Mouse (Mus musculus) lung, embryonic 14.5 days (tissue): Measurements from ENCODE around the gene Tmem235. TPM values are rescaled to one million over a fixed set of nuclear protein-coding genes. Genes with fewer than 3 reads are reported as not detected.

Source experiments
- ATAC-seq: fragments of 200-750 bp; cut with Nextera tagmentation; 2 replicates; pipeline ENCODE4 v1.8.0; 2017; ENCODE audit warnings: mild to moderate bottlenecking, moderate TSS enrichment, moderate library complexity; ENCODE audit not compliant: insufficient read depth
- DNase-seq: peaks from one replicate; pipeline ENCODE4 v3.0.0-alpha.2; 2015
- H3K27ac ChIP-seq: fragments of 300-500 bp; sonication (generic); 2 replicates; pipeline ENCODE4 v1.5.1; 2014; ENCODE audit warnings: low read depth, mild to moderate bottlenecking, moderate library complexity
- H3K27me3 ChIP-seq: fragments of 300-500 bp; sonication (generic); 2 replicates; pipeline ENCODE4 v1.6.1; 2014; ENCODE audit warnings: low read length, control low read depth; ENCODE audit not compliant: insufficient read depth
- H3K36me3 ChIP-seq: fragments of 300-500 bp; sonication (generic); 2 replicates; pipeline ENCODE4 v1.6.1; 2014; ENCODE audit warnings: control low read depth; ENCODE audit not compliant: insufficient read depth
- H3K4me1 ChIP-seq: fragments of 300-500 bp; sonication (generic); 2 replicates; pipeline ENCODE4 v1.6.1; 2014; ENCODE audit warnings: antibody characterized with exemption, control low read depth; ENCODE audit not compliant: insufficient read depth
- H3K4me2 ChIP-seq: fragments of 300-500 bp; sonication (generic); 2 replicates; pipeline ENCODE4 v1.6.1; 2014; ENCODE audit warnings: mild to moderate bottlenecking
- H3K4me3 ChIP-seq: fragments of 300-500 bp; sonication (generic); 2 replicates; pipeline ENCODE4 v1.5.1; 2014; ENCODE audit warnings: low read depth, low read length
- H3K9ac ChIP-seq: fragments of 300-500 bp; sonication (generic); 2 replicates; pipeline ENCODE4 v1.6.1; 2014
- H3K9me3 ChIP-seq: fragments of 300-500 bp; sonication (generic); 2 replicates; pipeline ENCODE4 v1.6.1; 2016; ENCODE audit warnings: low read depth, low read length, control low read depth
- CTCF ChIP-seq: IDR thresholded peaks from 2 replicates; pipeline ENCODE4 v1.5.1; 2016; ENCODE audit warnings: antibody characterized with exemption, low read depth
- WGBS: fragments of 180-500 bp; shearing (Covaris S2); extraction: QIAGEN DNeasy Blood & Tissue Kit; methylation state at CpG from one replicate; pipeline ENCODE4 v1.1.7; 2014; 5-methylcytosine and 5-hydroxymethylcytosine counted together
- polyA plus RNA-seq: library from polyadenylated mRNA; unstranded; fragments of >200 nt; fragmentation: Nextera tagmentation; extraction: Ambion mirVana; gene quantifications from 2 replicates; pipeline ENCODE4 v1.2.1, GENCODE M21; 2014

Gene Tmem235
- polyA plus RNA-seq, 1 experiment from 2014 or later = not detected

DNA sequence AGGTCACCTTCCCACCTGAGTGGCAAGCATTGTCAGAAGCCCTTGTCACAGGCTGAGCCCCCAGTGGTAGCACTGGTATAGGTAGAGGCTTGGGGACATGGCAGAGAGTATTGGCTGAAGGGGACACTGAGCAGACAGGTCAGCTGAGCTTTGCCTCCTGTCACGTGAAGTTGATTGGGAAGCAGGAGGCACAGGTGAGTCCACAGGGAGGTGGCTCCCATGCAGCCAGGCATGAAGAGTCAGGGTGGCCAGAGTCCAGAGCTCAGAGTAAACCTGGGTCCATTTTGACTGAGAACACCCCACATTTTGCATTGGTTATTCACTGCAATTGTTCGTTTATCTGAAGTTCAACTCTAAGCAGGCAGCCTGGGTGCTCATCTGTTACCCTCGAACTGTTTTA is 7.7 kb upstream of the Tmem235 start:
- Histone ChIP-seq H3K4me3 (no peak overlapping the region), H3K9me3 (no peaks in the 10 kb centered on the region), H3K27ac (no peak overlapping the region), H3K4me1 (peaks cover 16% of the 10 kb centered on the region), H3K27me3 (no peaks in the 10 kb centered on the region), H3K36me3 (peaks cover 64% of the 10 kb centered on the region), H3K4me2 (no peak overlapping the region), H3K9ac (no peak overlapping the region)
- no peak for TF ChIP-seq CTCF
- no peak for DNase-seq
- WGBS = 72% methylated on average over 3 of the region's 3 CpGs
- no peak for ATAC-seq

DNA sequence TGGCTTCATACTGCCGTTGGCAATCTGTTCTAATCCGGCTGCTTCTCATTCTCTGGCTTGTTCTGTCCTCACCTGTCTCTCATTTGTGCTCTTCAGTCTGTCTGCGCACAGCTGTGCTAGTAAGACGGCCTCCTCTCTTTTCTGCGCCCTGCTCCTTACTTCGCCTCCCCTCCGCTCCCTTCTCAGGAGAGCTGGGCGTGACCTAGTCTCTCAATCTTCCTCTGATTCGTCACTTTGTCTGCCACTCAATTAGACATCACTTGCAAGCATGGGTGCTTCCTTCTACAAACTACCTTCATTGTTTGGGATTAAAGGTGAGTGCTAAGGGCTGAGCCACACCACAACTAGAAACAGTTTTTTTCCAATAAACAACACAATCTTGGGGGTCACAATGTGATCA is 6.3 kb upstream of the Tmem235 start:
- no peak overlapping the region for H3K9ac ChIP-seq
- H3K36me3 ChIP-seq = peaks cover 67% of the 10 kb centered on the region
- H3K27me3 ChIP-seq = no peaks in the 10 kb centered on the region
- no peak for ATAC-seq
- TF ChIP-seq CTCF = no peak
- WGBS = 89% methylated on average over 9 of the region's 9 CpGs
- no peak overlapping the region for H3K4me3 ChIP-seq
- H3K27ac ChIP-seq = no peak overlapping the region
- peaks cover 10% of the 10 kb centered on the region for H3K4me1 ChIP-seq
- no peaks in the 10 kb centered on the region for H3K9me3 ChIP-seq
- no peak for DNase-seq
- no peak overlapping the region for H3K4me2 ChIP-seq

- H3K27ac ChIP-seq = no peak overlapping the region
- 92% methylated on average over 5 of the region's 5 CpGs for WGBS
- no peak overlapping the region for H3K9ac ChIP-seq
- no peak for TF ChIP-seq CTCF
- peaks cover 7% of the 10 kb centered on the region for H3K27me3 ChIP-seq
- H3K4me3 ChIP-seq = no peak overlapping the region
- peaks cover 5% of the 10 kb centered on the region for H3K4me1 ChIP-seq
- H3K4me2 ChIP-seq = no peak overlapping the region
- no peaks in the 10 kb centered on the region for H3K9me3 ChIP-seq
- peaks cover 67% of the 10 kb centered on the region for H3K36me3 ChIP-seq
- no peak for DNase-seq
- no peak for ATAC-seq
These were observed 5.2 kb upstream of the Tmem235 start for GRCm38 (mm10) chr11:117855360-117855759.

GRCm38 (mm10) chr11:117855975-117856374 is 4.6 kb upstream of the Tmem235 start:
- no peak overlapping the region for H3K27ac ChIP-seq
- no peak overlapping the region for H3K4me2 ChIP-seq
- H3K4me1 ChIP-seq = 0 out of 2 replicates have a peak, but pooled peaks cover 1% of the 10 kb centered on the region
- no peak for TF ChIP-seq CTCF
- no peak overlapping the region for H3K9ac ChIP-seq
- peaks cover 14% of the 10 kb centered on the region for H3K27me3 ChIP-seq
- WGBS = 61% methylated on average over 1 of the region's 1 CpGs
- DNase-seq (no peak), ATAC-seq (no peak)
- H3K36me3 ChIP-seq = peaks cover 65% of the 10 kb centered on the region
- no peaks in the 10 kb centered on the region for H3K9me3 ChIP-seq
- H3K4me3 ChIP-seq = no peak overlapping the region

DNA sequence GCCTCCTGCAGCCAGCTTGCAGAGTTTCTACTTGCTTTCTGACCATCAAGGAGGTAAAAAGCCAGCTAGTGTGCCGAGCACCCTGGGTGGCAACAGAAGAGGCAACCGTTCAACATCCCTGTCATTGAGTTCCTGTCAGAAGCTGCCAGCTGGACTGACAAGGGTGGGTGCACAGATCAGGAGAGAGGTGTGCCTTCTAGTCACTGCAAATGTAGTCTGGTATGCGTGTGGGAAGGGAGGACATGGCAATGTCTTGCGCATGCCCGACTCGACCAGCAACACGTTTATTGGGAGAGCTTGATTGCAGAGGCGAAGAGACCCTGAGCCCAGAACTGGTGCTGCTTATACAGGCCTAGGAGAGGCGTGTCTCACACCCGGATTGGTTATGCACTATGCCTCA is 3.1 kb upstream of the Tmem235 start:
- Histone ChIP-seq H3K36me3 (peaks cover 55% of the 10 kb centered on the region), H3K4me1 (no peaks in the 10 kb centered on the region), H3K27me3 (peaks cover 20% of the 10 kb centered on the region), H3K9ac (no peak overlapping the region), H3K27ac (no peak overlapping the region), H3K9me3 (no peaks in the 10 kb centered on the region), H3K4me2 (no peak overlapping the region), H3K4me3 (no peak overlapping the region)
- DNase-seq = no peak
- ATAC-seq = no peak
- WGBS = 92% methylated on average over 10 of the region's 10 CpGs
- TF ChIP-seq CTCF = no peak

- Histone ChIP-seq H3K27me3 (peaks cover 23% of the 10 kb centered on the region), H3K4me2 (no peak overlapping the region), H3K9ac (no peak overlapping the region), H3K9me3 (no peaks in the 10 kb centered on the region), H3K4me1 (no peaks in the 10 kb centered on the region), H3K27ac (no peak overlapping the region), H3K36me3 (peaks cover 46% of the 10 kb centered on the region), H3K4me3 (no peak overlapping the region)
- no peak for DNase-seq
- no peak for ATAC-seq
- 64% methylated on average over 3 of the region's 3 CpGs for WGBS
- no peak for TF ChIP-seq CTCF
These were observed 2.2 kb upstream of the Tmem235 start for GRCm38 (mm10) chr11:117858392-117858791.

GRCm38 (mm10) chr11:117863174-117863856 is 2.8 kb downstream of the Tmem235 start:
- peaks cover 23% of the 10 kb centered on the region for H3K27me3 ChIP-seq
- H3K4me2 ChIP-seq = no peak overlapping the region
- ATAC-seq (no peak), DNase-seq (no peak)
- no peaks in the 10 kb centered on the region for H3K4me1 ChIP-seq
- H3K9me3 ChIP-seq = no peaks in the 10 kb centered on the region
- no peak overlapping the region for H3K9ac ChIP-seq
- H3K36me3 ChIP-seq = 0 out of 2 replicates have a peak, but pooled peaks cover under 1% of the 10 kb centered on the region
- no peak for TF ChIP-seq CTCF
- no peak overlapping the region for H3K27ac ChIP-seq
- no peak overlapping the region for H3K4me3 ChIP-seq
- WGBS = 37% methylated on average over 11 of the region's 11 CpGs
